Comparison of ENCODE assay signal across 18 mouse cellular contexts in genomic region chr10:121549670-121550069, GRCm38 (mm10).
"Had no signal": no experiment of that assay in that cellular context is flagged by ENCODE, and none has a peak within 500 bp of the region (broad histone marks: within the 10 kb centered on the region; RNA-seq: fewer than 3 reads in every experiment).

No protein-coding gene starts in this region.

- H3K27me3 ChIP-seq: liver, embryonic 13.5 days; liver, embryonic 15.5 days; lung, embryonic 15.5 days; megakaryocyte, embryonic 14.5 days; midbrain, embryonic 13.5 days; midbrain, embryonic 15.5 days; neural tube, embryonic 12.5 days had no signal

- DNase-seq: liver, embryonic 13.5 days; liver, postnatal 0 days; lung, adult 2 months; lung, postnatal 14 days; lung, postnatal 36 days; right cerebral cortex, postnatal 14 days; thymus, adult 18-20 months; thymus, postnatal 25 days; thymus, postnatal 4 days had no signal

- H3K9me3 ChIP-seq: liver, embryonic 13.5 days; liver, embryonic 15.5 days; lung, embryonic 15.5 days; megakaryocyte, embryonic 14.5 days; midbrain, embryonic 13.5 days; midbrain, embryonic 15.5 days; neural tube, embryonic 12.5 days had no signal

- ATAC-seq: liver, postnatal 0 days; lung, postnatal 0 days; midbrain, embryonic 13.5 days; midbrain, embryonic 15.5 days had no signal

- H3K27ac ChIP-seq: liver, embryonic 13.5 days; liver, embryonic 15.5 days; lung, embryonic 15.5 days; macrophage; midbrain, embryonic 13.5 days; midbrain, embryonic 15.5 days; neural tube, embryonic 12.5 days had no signal

- H3K4me3 ChIP-seq: liver, embryonic 13.5 days; liver, embryonic 15.5 days; lung, embryonic 15.5 days; megakaryocyte, embryonic 14.5 days; midbrain, embryonic 13.5 days; midbrain, embryonic 15.5 days; neural tube, embryonic 12.5 days had no signal

- H3K4me2 ChIP-seq: liver, embryonic 13.5 days; liver, embryonic 15.5 days; lung, embryonic 15.5 days; midbrain, embryonic 11.5 days; midbrain, embryonic 13.5 days; midbrain, embryonic 15.5 days; neural tube, embryonic 12.5 days had no signal

- H3K4me1 ChIP-seq: liver, embryonic 13.5 days; liver, embryonic 15.5 days; lung, embryonic 15.5 days; midbrain, embryonic 13.5 days; midbrain, embryonic 15.5 days; neural tube, embryonic 12.5 days had no signal

- H3K9ac ChIP-seq: liver, embryonic 13.5 days; liver, embryonic 15.5 days; liver, postnatal 0 days; lung, embryonic 15.5 days; midbrain, embryonic 13.5 days; midbrain, embryonic 15.5 days; neural tube, embryonic 12.5 days had no signal
